Mouse (Mus musculus): ENCODE measurements around the gene Ddr2. TPM values are rescaled to one million over a fixed set of nuclear protein-coding genes. Genes with fewer than 3 reads are reported as not detected.

Gene Ddr2
- polyA plus RNA-seq, 1 experiment from 2014 or later = 7.9 TPM

DNA sequence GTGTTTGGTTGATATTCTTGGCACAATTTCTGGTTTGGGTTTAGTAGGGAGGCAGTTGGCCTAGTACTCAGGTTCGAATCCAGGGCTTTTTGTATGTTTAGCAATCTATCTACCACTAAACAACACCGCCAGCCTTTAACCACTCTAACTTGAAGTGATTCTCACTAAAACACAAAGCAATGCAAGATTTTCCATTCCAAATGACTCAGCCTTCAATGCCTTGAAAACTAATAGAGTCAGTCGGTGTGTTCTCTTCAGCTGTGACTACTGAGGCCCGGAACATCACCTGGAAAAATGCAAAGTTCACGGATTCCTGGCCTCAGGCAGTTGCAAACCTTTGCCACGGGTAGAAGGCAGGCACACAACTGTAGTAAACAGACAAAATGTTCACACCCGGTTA lies 178.9 kb downstream of the Ddr2 start:
- Histone ChIP-seq H3K4me3 (replicated peaks; ENCODE audit: low read length) (no peak overlapping the region), H3K4me1 (replicated peaks; ENCODE audit: control insufficient read depth, insufficient read depth, low read length) (peaks cover 19% of the 10 kb centered on the region), H3K9me3 (ENCODE audit: control insufficient read depth, low read length) (no peaks in the 10 kb centered on the region), H3K27me3 (replicated peaks; ENCODE audit: control insufficient read depth, insufficient read depth, low read length) (no peaks in the 10 kb centered on the region), H3K27ac (ENCODE audit: low read length) (no peak overlapping the region; the same call in 1 of the 2 replicates), H3K36me3 (ENCODE audit: control insufficient read depth, insufficient read depth) (no peaks in the 10 kb centered on the region), H3K4me2 (ENCODE audit: low read length) (no peak overlapping the region), H3K9ac (replicated peaks; ENCODE audit: low read depth, low read length) (no peak overlapping the region)
- ATAC-seq = no peak
- 78% methylated on average over 7 of the region's 7 CpGs for WGBS

DNA sequence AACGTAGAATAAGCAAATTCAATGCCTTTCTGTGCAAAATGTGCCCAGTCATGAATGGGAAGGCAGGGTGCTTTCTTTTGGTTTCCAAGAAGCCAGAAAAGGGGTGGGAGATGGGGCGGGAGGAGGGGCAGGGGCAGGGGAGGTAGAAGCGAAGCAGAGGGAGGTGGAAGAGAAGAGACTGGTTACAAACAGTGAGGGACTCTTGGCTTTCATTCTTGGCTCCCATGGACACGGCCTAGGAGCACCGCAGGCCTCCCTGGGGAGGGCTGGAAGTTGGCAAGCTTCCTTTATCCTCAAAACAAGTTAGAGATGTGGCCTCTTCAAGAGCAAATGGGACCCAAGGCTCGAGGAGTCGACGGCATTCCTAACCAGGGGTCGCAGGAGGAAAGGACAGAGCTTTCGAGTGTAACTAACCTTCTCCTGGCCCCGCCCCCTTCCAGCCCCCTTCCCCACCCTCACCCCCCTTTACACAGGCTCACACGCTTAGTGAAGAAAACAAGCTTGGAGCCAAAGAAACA lies 182.0 kb downstream of the Ddr2 start, which contains the start of gene Ccdc190:
Gene Ccdc190, plus strand, starts transcription at position 195 of the 518 bp plus-strand sequence.
- Histone ChIP-seq H3K4me3 (replicated peaks; ENCODE audit: low read length) (peak within 1 kb of the TSS; percentile 4; the same call in 1 of the 2 replicates), H3K4me2 (ENCODE audit: low read length) (peak within 1 kb of the TSS; percentile 30), H3K27me3 (replicated peaks; ENCODE audit: control insufficient read depth, insufficient read depth, low read length) (no peaks in the 10 kb centered on the region), H3K27ac (ENCODE audit: low read length) (0 out of 2 replicates have a peak within 1 kb of the TSS, but pooled peaks have one; percentile 49), H3K36me3 (ENCODE audit: control insufficient read depth, insufficient read depth) (no peaks in the 10 kb centered on the region), H3K4me1 (replicated peaks; ENCODE audit: control insufficient read depth, insufficient read depth, low read length) (peaks cover 9% of the 10 kb centered on the region), H3K9ac (replicated peaks; ENCODE audit: low read depth, low read length) (peak within 1 kb of the TSS; percentile 5; the same call in 1 of the 2 replicates), H3K9me3 (ENCODE audit: control insufficient read depth, low read length) (no peaks in the 10 kb centered on the region)
- 1% methylated on average over 12 of the region's 12 CpGs for WGBS
- peak; percentile 76 for ATAC-seq

DNA sequence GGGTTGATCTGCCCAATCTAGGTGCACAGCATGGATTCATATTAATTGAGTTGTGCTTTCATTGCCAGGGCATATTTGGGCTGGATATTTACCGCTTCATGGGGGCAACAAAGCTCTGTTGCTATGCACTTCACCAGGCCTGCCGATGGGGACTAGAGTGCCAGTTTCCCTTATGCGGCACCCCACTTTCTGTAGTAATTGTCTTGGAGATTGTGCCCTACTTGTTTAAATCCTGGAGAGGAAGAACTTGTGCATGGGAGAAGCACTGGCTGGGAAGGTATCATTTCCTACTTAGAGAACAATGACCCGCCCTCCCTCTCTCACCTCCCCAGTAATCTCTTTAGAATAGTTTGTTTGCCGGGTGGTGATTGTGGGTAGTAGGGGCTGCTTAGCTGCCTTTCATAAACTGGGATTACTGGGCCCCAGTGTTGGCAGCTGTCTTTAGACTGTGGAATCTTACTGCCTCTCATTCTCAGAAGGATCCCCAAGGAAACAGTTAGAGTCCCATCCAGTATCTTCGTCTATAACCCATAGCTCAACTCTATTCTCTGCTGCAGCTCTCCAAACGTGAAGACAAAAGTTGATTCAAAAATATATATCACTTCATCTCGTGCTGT lies 182.7 kb downstream of the Ddr2 start:
- peak; percentile 36 for ATAC-seq
- 15% methylated on average over 8 of the region's 8 CpGs for WGBS
- 0 out of 2 replicates have a peak overlapping the region, but pooled peaks have one; percentile 49 for H3K27ac ChIP-seq (ENCODE audit: low read length)
- no peak overlapping the region for H3K9ac ChIP-seq (replicated peaks; ENCODE audit: low read depth, low read length)
- no peaks in the 10 kb centered on the region for H3K27me3 ChIP-seq (replicated peaks; ENCODE audit: control insufficient read depth, insufficient read depth, low read length)
- H3K4me3 ChIP-seq (replicated peaks; ENCODE audit: low read length) = no peak overlapping the region
- H3K4me2 ChIP-seq (ENCODE audit: low read length) = peak overlapping the region; percentile 30; the same call in 1 of the 2 replicates
- H3K4me1 ChIP-seq (replicated peaks; ENCODE audit: control insufficient read depth, insufficient read depth, low read length) = peaks cover 8% of the 10 kb centered on the region; the same call in 1 of the 2 replicates
- H3K36me3 ChIP-seq (ENCODE audit: control insufficient read depth, insufficient read depth) = no peaks in the 10 kb centered on the region
- no peaks in the 10 kb centered on the region for H3K9me3 ChIP-seq (ENCODE audit: control insufficient read depth, low read length)

DNA sequence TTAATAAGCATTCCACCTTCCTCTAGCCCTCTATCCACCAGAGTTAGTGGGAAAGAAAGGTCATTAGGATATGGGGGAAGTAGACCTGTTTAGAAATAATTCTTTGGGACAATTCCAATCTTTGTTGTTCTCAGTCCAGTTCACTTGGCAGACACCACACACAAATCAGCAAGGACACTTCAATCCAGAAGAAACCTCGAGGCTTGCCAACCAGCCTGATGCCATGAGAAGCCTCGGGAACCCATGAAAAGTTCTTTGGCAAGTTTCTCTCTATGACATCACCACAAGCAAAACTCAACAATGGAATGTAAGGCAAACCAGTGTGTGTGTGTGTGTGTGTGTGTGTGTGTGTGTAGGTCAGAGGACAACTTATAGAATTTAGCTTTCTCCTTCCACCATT lies 186.0 kb downstream of the Ddr2 start:
- Histone ChIP-seq H3K4me2 (ENCODE audit: low read length) (no peak overlapping the region), H3K27ac (ENCODE audit: low read length) (no peak overlapping the region), H3K9me3 (ENCODE audit: control insufficient read depth, low read length) (no peaks in the 10 kb centered on the region), H3K36me3 (ENCODE audit: control insufficient read depth, insufficient read depth) (no peaks in the 10 kb centered on the region), H3K4me3 (replicated peaks; ENCODE audit: low read length) (no peak overlapping the region), H3K9ac (replicated peaks; ENCODE audit: low read depth, low read length) (no peak overlapping the region), H3K4me1 (replicated peaks; ENCODE audit: control insufficient read depth, insufficient read depth, low read length) (peaks cover 8% of the 10 kb centered on the region; the same call in 1 of the 2 replicates), H3K27me3 (replicated peaks; ENCODE audit: control insufficient read depth, insufficient read depth, low read length) (0 out of 2 replicates have a peak, but pooled peaks cover under 1% of the 10 kb centered on the region)
- 50% methylated on average over 2 of the region's 2 CpGs for WGBS
- no peak for ATAC-seq

Other genes starting within 250 kb of the Ddr2 start
- 0.96 and 1.7 TPM in 2 replicates for gene Ccdc190, start 182.1 kb downstream of the Ddr2 start, polyA plus RNA-seq (2015; fragmentation: Nextera tagmentation; extraction: Ambion mirVana)
- gene Hsd17b7, start 141.5 kb downstream of the Ddr2 start, polyA plus RNA-seq (2015; fragmentation: Nextera tagmentation; extraction: Ambion mirVana) = 18.1 and 19.5 TPM in 2 replicates
- 56.6 and 57.9 TPM in 2 replicates for gene Uap1, start 64.2 kb upstream of the Ddr2 start, polyA plus RNA-seq (2015; fragmentation: Nextera tagmentation; extraction: Ambion mirVana)
- gene Uhmk1, start 104.6 kb upstream of the Ddr2 start, polyA plus RNA-seq (2015; fragmentation: Nextera tagmentation; extraction: Ambion mirVana) = 8.1 and 8.4 TPM in 2 replicates
- 0.08 TPM in 1 of 2 replicates, not detected in the other for gene Sh2d1b2, start 122.0 kb upstream of the Ddr2 start, polyA plus RNA-seq (2015; fragmentation: Nextera tagmentation; extraction: Ambion mirVana)
- gene Sh2d1b1, start 166.6 kb upstream of the Ddr2 start, polyA plus RNA-seq (2015; fragmentation: Nextera tagmentation; extraction: Ambion mirVana) = 0.14 TPM in 1 of 2 replicates, not detected in the other
- 2.7 and 3.7 TPM in 2 replicates for gene Gm7694, start 195.6 kb upstream of the Ddr2 start, polyA plus RNA-seq (2015; fragmentation: Nextera tagmentation; extraction: Ambion mirVana)
- 0.78 and 1.7 TPM in 2 replicates for gene Spata46, start 198.0 kb upstream of the Ddr2 start, polyA plus RNA-seq (2015; fragmentation: Nextera tagmentation; extraction: Ambion mirVana)